Mouse (Mus musculus) cerebellum, postnatal 25 days (tissue): ENCODE results near the gene Rsph6a.
A peak's percentile ranks its signal among the peaks of the same experiment; 100 is the strongest.
"Not testable (repeated sequence)": the region's sequence is repeated elsewhere in the genome, so short reads cannot be mapped to it uniquely, and the experiment has no call there.

Source experiments
- DNase-seq, 2 experiments: peaks; one replicate each; pipeline ENCODE4 v3.0.0; 2021; ENCODE audit warnings: mixed read lengths in 2 of 2

The Rsph6a gene

GRCm38 (mm10) chr7:19048006-19048527 lies 6.4 kb upstream of the Rsph6a start:
- DNase-seq: no peak

- DNase-seq: no peak
Observed at GRCm38 (mm10) chr7:19049252-19049651, 5.2 kb upstream of the Rsph6a start.

GRCm38 (mm10) chr7:19050172-19050571 lies 4.3 kb upstream of the Rsph6a start:
- DNase-seq: no peak

- DNase-seq: no peak
Observed at GRCm38 (mm10) chr7:19051161-19051560, 3.3 kb upstream of the Rsph6a start.

GRCm38 (mm10) chr7:19052345-19053135 lies 1.9 kb upstream of the Rsph6a start:
- DNase-seq: no peak

GRCm38 (mm10) chr7:19053136-19053532 lies 1.4 kb upstream of the Rsph6a start:
- DNase-seq: no peak

- DNase-seq: no peak
Observed at GRCm38 (mm10) chr7:19054777-19055076, 237 bp downstream of the Rsph6a start.

GRCm38 (mm10) chr7:19055108-19055507 lies 618 bp downstream of the Rsph6a start:
- DNase-seq: no peak

GRCm38 (mm10) chr7:19057405-19057804 lies 2.9 kb downstream of the Rsph6a start:
- no peak for DNase-seq

- no peak for DNase-seq
Observed at GRCm38 (mm10) chr7:19065896-19066295, 11.4 kb downstream of the Rsph6a start.

GRCm38 (mm10) chr7:19067063-19067462 lies 12.6 kb downstream of the Rsph6a start:
- DNase-seq: no peak

- no peak for DNase-seq
Observed at GRCm38 (mm10) chr7:19067935-19068334, 13.4 kb downstream of the Rsph6a start.

GRCm38 (mm10) chr7:19068707-19069106 lies 14.2 kb downstream of the Rsph6a start:
- DNase-seq: peak; percentile 74 to 83

GRCm38 (mm10) chr7:19069500-19069899 lies 15.0 kb downstream of the Rsph6a start:
- peak in 1 of 2 experiments; percentile 30 for DNase-seq

GRCm38 (mm10) chr7:19071024-19071423 lies 16.5 kb downstream of the Rsph6a start:
- not testable (repeated sequence) for DNase-seq

GRCm38 (mm10) chr7:19073504-19073903 lies 19.0 kb downstream of the Rsph6a start:
- DNase-seq: peak; percentile 54 to 72

- no peak for DNase-seq
Observed at GRCm38 (mm10) chr7:19074494-19074893, 20.0 kb downstream of the Rsph6a start.

- DNase-seq: no peak
Observed at GRCm38 (mm10) chr7:19075231-19075630, 20.7 kb downstream of the Rsph6a start.

- DNase-seq: peak; percentile 89 to 93
Observed at GRCm38 (mm10) chr7:19075723-19076585, 21.5 kb downstream of the Rsph6a start, which contains the start of gene Dmwd. Dmwd (plus strand) TSS chr7:19076227.

GRCm38 (mm10) chr7:19076586-19076991 lies 22.1 kb downstream of the Rsph6a start:
- DNase-seq: peak; percentile 55 to 57

- DNase-seq: no peak
Observed at GRCm38 (mm10) chr7:19077761-19078160, 23.3 kb downstream of the Rsph6a start.

GRCm38 (mm10) chr7:19078732-19079131 lies 24.2 kb downstream of the Rsph6a start:
- no peak for DNase-seq

GRCm38 (mm10) chr7:19080451-19080950 lies 26.0 kb downstream of the Rsph6a start:
- DNase-seq: no peak
